Mouse (Mus musculus): ENCODE data around the gene Slc11a2.

Gene Slc11a2

GRCm38 (mm10) chr15:100424396-100425122, at the start of gene Slc11a2:
Gene Slc11a2 (minus strand): TSS chr15:100425072.
- DNase-seq (ENCODE audit: low spot score): no peak

GRCm38 (mm10) chr15:100473926-100474503, 49.1 kb upstream of the Slc11a2 start:
- DNase-seq (ENCODE audit: low spot score): no peak

DNA sequence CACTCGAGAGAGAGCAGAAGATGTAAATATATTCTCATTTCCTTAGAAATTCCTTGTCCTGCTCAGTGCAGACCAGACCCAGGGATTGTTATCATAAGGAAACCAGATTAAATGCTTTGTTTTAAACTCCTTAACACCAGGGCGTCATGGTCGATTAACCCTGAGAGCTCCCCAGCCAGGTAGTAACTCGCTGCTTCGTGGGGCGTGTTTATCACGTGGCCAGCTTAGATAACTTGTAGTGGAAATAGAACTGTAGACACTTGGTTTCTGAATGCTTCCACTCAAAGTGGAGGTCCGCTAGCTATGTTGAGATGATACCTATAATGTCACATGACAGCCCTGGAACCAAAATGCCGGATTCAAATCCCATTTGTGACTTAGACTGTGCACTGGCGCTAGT, 45.2 kb upstream of the Slc11a2 start:
- no peak for DNase-seq (ENCODE audit: low spot score)

DNA sequence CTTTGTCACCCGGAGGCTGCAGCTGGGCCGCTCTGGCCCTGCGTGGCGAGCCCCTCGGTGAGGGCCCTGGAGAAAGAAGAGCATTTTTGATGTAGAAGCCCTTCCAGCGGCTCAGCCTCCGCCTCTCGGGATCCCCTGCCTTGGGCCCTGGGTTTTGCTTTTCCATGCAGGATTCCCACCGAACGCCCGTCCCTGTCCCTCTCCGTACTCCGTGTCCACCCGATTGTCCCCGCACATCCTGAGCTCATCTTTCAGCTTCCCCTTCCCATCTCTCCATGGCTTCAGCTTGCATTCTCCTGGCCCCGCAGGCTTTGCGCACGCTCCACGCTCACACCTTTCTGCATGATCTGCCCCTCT, 44.3 kb upstream of the Slc11a2 start:
- DNase-seq (ENCODE audit: low spot score): no peak

DNA sequence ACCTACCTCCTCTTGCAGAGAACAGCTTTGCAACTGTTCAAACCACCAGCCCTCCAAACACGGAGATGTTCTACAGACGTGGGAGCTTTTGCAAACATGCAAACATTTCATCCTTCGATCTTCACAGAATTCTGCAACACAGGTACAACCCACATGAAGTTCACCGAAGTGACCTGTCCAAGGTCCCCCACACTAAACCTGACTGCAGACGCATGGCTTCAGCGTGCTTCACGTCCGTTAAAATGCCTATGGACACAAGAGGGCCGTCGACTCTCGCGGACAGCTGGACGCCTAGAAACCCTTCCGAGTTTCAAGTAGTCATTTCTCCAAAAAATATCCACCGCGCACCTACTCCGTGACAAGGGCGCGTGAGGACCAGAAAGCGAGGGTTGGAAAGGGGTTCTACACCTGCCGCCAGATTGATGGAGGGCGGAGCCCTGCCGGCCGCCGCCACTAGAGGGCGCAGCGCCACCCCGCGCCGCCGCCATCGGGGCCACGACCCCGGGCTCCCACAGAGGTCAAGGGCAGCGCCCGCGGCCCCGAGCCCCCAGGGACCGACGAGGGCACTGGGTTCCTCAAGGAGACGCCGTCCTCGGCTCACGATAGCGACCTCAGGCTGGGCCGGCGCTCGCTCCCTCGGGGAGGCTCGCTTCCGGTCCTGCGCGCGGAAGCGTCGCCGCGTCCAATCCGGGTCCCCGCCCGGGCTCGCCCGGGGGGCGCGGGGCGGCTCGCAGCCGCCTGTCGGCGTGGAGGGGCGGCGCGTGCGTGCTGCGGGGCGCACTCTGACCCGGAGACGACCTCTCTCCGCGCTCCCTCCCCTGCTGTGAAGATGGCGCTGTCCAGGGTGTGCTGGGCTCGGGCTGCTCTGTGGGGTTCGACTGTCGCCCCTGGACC, 43.7 kb upstream of the Slc11a2 start, which contains the start of gene Letmd1:
TSS of gene Letmd1 (plus strand) at position 729 of the 894 bp plus-strand sequence.
- peak; percentile 73 for DNase-seq (ENCODE audit: low spot score)

DNA sequence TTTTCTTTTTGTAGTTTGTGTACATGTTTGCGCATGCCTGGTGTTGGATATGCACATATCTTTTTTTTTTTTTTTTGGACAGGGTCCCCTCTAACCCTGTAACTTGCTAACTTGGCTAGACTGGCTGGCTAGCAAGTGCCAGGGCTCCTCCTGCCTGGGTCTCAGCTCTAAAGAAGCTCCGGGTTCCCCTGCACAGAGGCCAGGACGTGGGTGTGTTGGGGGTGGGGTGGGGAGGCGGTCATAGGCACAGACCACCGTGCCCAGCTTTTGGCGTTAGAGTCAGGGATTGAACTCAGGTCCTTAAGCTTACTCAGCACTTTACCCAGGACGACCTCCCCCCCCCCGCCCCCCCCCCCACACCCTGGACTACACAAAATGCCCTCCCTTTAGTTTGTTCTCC, 42.9 kb upstream of the Slc11a2 start:
- DNase-seq (ENCODE audit: low spot score): no peak

- no peak for DNase-seq (ENCODE audit: low spot score)
These were observed 40.6 kb upstream of the Slc11a2 start for GRCm38 (mm10) chr15:100465432-100465831.

DNA sequence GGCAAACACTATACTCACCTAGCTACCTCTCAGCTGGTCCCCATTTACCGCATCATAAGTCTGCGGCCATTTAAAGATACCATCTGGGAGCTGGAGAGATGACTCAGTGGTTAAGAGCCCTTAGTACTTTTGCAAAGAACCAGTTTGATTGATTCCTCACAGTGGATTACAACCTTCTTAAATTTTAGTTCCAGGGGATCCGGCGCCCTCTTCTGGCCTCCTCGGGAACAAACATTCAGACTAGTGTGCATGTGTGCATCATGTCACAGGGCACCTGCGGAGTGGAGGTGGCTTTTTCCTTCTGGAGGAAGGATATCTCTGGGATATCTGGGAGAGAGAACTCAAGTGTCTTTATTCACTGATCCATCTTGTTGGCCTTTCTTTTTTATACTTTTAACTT, 38.8 kb upstream of the Slc11a2 start:
- peak; percentile 53 for DNase-seq (ENCODE audit: low spot score)

- DNase-seq (ENCODE audit: low spot score): no peak
These were observed 37.2 kb upstream of the Slc11a2 start for GRCm38 (mm10) chr15:100462086-100462485.

DNA sequence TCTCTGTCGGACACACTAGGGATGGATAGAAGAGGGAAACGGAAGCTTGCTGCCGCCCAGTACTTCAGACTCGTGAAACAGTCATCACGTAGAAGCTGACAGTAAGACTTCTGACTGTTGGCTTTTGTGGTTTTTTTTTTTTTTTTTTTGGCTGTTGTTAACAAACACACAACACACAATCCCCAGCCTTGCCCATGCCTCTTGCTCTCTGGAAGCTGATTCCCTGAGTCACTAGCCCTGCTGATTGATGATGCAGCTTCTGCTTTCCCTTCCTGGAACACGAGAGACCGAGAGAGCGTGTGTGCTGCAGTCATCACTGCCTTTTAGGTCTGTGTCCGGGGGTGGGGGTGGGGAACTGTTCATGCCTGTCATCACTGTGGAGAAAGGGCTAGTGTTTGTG, 36.8 kb upstream of the Slc11a2 start:
- no peak for DNase-seq (ENCODE audit: low spot score)

DNA sequence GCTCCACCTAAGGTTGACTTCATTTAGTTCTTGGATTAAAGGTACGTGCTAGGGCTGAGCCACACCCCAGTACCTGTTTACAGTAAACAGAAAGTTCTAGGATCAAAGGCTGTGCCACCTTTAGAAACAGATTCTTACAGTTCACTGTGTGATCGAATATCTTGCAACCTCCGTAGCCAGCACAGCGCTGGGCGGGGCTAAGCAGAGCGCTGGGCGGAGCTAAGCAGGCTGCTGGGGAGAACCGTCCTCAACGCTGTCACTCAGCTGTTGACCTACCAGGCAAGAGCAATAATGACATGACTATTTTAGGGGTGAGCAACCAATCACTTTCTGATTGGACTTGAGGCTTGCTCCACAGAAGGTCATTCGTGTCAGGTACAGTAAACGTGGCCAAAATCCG, 36.1 kb upstream of the Slc11a2 start:
- DNase-seq (ENCODE audit: low spot score): peak; percentile 60

- peak; percentile 54 for DNase-seq (ENCODE audit: low spot score)
These were observed 33.2 kb upstream of the Slc11a2 start for GRCm38 (mm10) chr15:100458055-100458454.

GRCm38 (mm10) chr15:100457340-100457739, 32.5 kb upstream of the Slc11a2 start:
- DNase-seq (ENCODE audit: low spot score): peak; percentile 62

DNA sequence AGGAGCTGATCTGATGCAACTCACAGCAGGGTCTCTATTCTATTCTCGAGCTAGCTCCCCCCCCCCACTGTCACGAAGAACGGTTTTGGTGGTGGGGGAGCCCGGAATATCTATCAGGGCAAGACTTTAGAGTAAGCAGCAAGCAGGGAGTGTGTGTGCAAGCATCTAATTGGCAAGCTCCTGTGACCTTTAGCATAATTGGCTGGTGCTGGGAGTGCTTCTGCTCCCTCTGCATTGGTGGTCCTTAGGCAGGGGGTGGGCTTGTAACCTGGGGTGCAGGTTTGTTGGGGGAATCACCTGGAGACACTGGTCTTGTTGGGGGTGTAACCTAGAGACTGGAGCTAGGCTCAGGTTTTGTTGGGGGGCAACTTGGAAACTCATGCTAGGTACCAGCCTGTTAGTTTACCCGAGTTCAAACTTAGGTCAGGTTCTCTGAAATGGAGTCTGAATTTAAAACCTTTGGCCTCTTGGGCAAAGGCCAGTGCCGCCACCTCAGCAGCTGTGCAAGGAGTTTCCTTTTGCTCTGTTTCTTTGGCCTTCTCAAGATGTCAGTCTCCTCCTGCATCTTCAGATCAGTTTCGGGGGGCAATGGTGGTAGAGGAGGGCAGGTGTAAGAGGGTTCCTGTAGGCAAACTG, 31.6 kb upstream of the Slc11a2 start:
- no peak for DNase-seq (ENCODE audit: low spot score)

DNA sequence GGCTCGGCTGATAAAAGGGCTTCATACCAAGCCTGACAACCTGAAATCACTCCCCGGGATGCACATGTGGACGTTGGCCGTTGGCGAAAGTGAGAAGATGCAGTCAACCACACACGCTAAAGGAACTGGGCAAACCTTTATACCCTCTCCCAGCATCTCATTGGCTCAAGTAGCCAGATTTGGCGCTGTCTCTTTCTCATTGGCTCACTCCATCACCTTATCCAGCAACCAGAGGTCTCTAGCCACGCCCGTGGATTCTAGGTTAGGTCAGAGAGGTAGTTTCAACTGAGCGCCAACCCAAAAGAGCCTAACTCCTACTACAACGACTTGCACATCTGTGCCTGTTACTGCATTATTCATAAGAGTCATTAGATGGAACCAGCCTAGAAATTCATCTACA, 27.6 kb upstream of the Slc11a2 start:
- DNase-seq (ENCODE audit: low spot score): no peak

- no peak for DNase-seq (ENCODE audit: low spot score)
These were observed 26.4 kb upstream of the Slc11a2 start for GRCm38 (mm10) chr15:100451245-100451644.

- no peak for DNase-seq (ENCODE audit: low spot score)
These were observed 24.6 kb upstream of the Slc11a2 start for GRCm38 (mm10) chr15:100449495-100449894.

- DNase-seq (ENCODE audit: low spot score): no peak
These were observed 23.7 kb upstream of the Slc11a2 start for GRCm38 (mm10) chr15:100448572-100448971.

GRCm38 (mm10) chr15:100446887-100447286, 22.0 kb upstream of the Slc11a2 start:
- DNase-seq (ENCODE audit: low spot score): no peak

DNA sequence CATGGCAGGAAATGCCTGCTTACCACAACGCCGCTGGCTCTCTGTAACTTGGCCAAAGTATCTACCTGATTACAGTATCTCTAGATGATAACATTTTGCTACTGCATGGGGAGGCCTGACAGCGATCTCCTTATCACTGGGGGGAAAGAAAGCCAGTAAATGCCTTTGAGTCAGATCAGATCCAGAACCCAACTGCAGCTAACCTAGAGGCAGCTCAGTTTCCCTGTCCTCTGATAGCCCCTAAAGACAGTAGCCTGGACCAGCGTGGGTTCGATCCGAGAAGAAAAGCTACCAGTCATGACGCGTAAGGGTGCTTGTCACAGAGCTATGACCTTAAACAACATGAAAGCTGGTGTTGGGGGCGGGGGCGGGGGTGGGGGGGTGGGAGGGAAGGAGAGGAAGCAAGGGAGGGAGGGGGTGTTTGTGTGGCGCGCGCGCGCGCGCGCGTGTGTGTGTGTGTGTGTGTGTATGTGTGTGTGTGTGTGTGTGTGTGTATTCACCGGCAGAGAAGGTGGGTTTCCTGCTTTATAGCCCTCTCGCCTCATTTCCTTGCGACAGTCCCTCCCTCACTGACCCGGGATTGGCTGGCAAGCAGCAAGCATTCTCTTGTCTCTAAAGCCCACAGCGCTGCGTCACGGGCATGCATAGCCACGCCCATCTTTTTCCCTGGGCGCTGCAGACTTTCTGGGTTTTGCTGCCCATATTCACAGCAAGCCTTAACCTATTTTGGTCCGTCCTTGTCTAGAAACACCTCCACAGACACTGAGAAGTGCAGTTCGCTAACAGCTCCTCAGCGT, 18.5 kb upstream of the Slc11a2 start:
- peak; percentile 70 for DNase-seq (ENCODE audit: low spot score)

- DNase-seq (ENCODE audit: low spot score): no peak
These were observed 11.6 kb upstream of the Slc11a2 start for GRCm38 (mm10) chr15:100436518-100436917.

GRCm38 (mm10) chr15:100436112-100436511, 11.2 kb upstream of the Slc11a2 start:
- no peak for DNase-seq (ENCODE audit: low spot score)
